Mouse (Mus musculus) testis, adult 2 months (tissue): Measurements from ENCODE around the gene Lnpep. TPM values are rescaled to one million over a fixed set of nuclear protein-coding genes. Genes with fewer than 3 reads are reported as not detected.

Source experiments
- H3K27ac ChIP-seq: fragments of 200-500 bp; 2 replicates; pipeline ENCODE4 v1.5.1; 2012; ENCODE audit warnings: low read depth, low read length; ENCODE audit not compliant: control insufficient read depth, insufficient read depth
- H3K27me3 ChIP-seq: fragments of 200-500 bp; 2 replicates; pipeline ENCODE4 v1.6.1; 2012; ENCODE audit warnings: mild to moderate bottlenecking, low read length, moderate library complexity; ENCODE audit not compliant: control insufficient read depth, insufficient read depth
- H3K36me3 ChIP-seq: fragments of 200-500 bp; 2 replicates; pipeline ENCODE4 v1.6.1; 2012; ENCODE audit warnings: mild to moderate bottlenecking, low read length; ENCODE audit not compliant: control insufficient read depth, insufficient read depth
- H3K4me1 ChIP-seq: fragments of 200-500 bp; 2 replicates; pipeline ENCODE4 v1.6.1; 2012; ENCODE audit warnings: low read length; ENCODE audit not compliant: control insufficient read depth, insufficient read depth
- H3K4me3 ChIP-seq: fragments of 200-500 bp; 2 replicates; pipeline ENCODE4 v1.5.1; 2012; ENCODE audit warnings: low read depth, mild to moderate bottlenecking, low read length, moderate library complexity, mixed read lengths; ENCODE audit not compliant: control insufficient read depth
- CTCF ChIP-seq: fragments of 200-500 bp; IDR thresholded peaks from 2 replicates; pipeline ENCODE4 v1.5.1; 2012; ENCODE audit warnings: low read depth, mild to moderate bottlenecking, inconsistent platforms, low read length, moderate library complexity; ENCODE audit not compliant: control insufficient read depth, insufficient read depth, insufficient replicate concordance
- POLR2A ChIP-seq: fragments of 200-500 bp; IDR thresholded peaks from 2 replicates; pipeline ENCODE4 v1.6.1; 2012; ENCODE audit warnings: low read depth, mild to moderate bottlenecking, inconsistent platforms, low read length, moderate library complexity; ENCODE audit not compliant: control insufficient read depth
- polyA plus RNA-seq: library from polyadenylated mRNA; depleted of rRNA; stranded (reverse); fragments of >200 nt; gene quantifications from 2 replicates; pipeline ENCODE4 v1.2.3, GENCODE M21; 2012; rRNA removed

Gene Lnpep
- 2.6 and 3.5 TPM in 2 replicates for polyA plus RNA-seq

- Histone ChIP-seq H3K4me1 (peaks cover 4% of the 10 kb centered on the region; the same call in 1 of the 2 replicates), H3K4me3 (peak within 1 kb of the TSS; percentile 96), H3K36me3 (no peaks in the 10 kb centered on the region), H3K27me3 (no peaks in the 10 kb centered on the region), H3K27ac (peak within 1 kb of the TSS; percentile 100)
- TF ChIP-seq CTCF: no peak
- peak; percentile 56 for TF ChIP-seq POLR2A
These were observed at the start of gene Lnpep for GRCm38 (mm10) chr17:17624957-17625586. Lnpep (minus strand) TSS chr17:17625050.

- Histone ChIP-seq H3K27ac (no peak overlapping the region), H3K4me3 (no peak overlapping the region), H3K27me3 (no peaks in the 10 kb centered on the region), H3K36me3 (no peaks in the 10 kb centered on the region), H3K4me1 (no peaks in the 10 kb centered on the region)
- TF ChIP-seq CTCF (no peak), POLR2A (no peak)
These were observed 31.0 kb upstream of the Lnpep start for GRCm38 (mm10) chr17:17655829-17656176.

DNA sequence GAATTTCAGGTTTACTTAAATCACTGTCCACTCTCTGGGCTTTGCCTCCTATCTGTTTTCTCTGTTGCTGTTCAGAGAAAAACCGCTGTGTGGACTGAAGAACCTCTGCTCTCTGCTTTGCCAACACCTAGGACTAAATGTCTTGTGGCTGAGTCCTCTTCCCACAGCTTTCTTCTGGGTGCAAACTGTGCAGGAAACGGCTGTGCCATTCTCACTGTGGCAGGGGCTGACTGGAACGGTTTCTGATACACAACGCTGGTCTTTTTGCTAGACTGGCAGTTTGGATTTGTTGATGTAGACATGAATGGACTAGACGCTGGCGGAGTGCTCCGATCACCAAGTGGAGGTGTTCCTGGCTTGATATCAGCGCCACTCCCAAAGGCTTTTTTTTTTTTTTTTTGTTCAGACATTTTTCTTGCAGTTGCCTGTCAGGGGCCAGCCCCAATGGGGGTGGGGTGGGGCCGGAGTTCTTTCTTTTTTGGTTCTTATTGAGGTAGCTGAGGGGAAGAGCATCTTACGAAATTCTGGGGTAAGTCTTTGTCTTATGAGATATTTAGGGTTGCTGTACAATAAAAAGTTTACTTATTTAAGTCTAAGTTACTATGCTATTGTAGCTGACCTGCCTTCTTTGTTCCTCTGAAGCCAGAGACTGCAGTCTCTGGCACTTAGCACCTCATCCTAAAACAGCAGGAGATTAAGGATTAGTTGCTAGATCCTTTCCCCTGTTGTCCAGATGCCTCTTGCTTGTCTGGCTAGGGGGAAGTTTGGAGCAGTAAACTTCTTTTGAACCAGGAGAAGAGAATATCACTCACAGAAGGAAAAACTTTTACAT, 30.4 kb upstream of the Lnpep start:
- no peak for TF ChIP-seq CTCF
- TF ChIP-seq POLR2A: no peak
- Histone ChIP-seq H3K4me3 (no peak overlapping the region), H3K36me3 (no peaks in the 10 kb centered on the region), H3K4me1 (no peaks in the 10 kb centered on the region), H3K27me3 (no peaks in the 10 kb centered on the region), H3K27ac (no peak overlapping the region)

- TF ChIP-seq CTCF: no peak
- no peak for TF ChIP-seq POLR2A
- Histone ChIP-seq H3K27ac (no peak overlapping the region), H3K4me3 (no peak overlapping the region), H3K27me3 (no peaks in the 10 kb centered on the region), H3K4me1 (no peaks in the 10 kb centered on the region; the same call in 1 of the 2 replicates), H3K36me3 (no peaks in the 10 kb centered on the region)
These were observed 27.7 kb upstream of the Lnpep start for GRCm38 (mm10) chr17:17652570-17652969.

GRCm38 (mm10) chr17:17645738-17646137, 20.9 kb upstream of the Lnpep start:
- TF ChIP-seq POLR2A: no peak
- peak; percentile 40; the same call in 1 of the 2 replicates for TF ChIP-seq CTCF
- no peaks in the 10 kb centered on the region; the same call in 1 of the 2 replicates for H3K4me1 ChIP-seq

GRCm38 (mm10) chr17:17637387-17637786, 12.5 kb upstream of the Lnpep start:
- Histone ChIP-seq H3K4me1 (no peaks in the 10 kb centered on the region), H3K27me3 (no peaks in the 10 kb centered on the region), H3K4me3 (no peak overlapping the region), H3K27ac (no peak overlapping the region), H3K36me3 (no peaks in the 10 kb centered on the region)
- no peak for TF ChIP-seq CTCF
- no peak for TF ChIP-seq POLR2A

More at GRCm38 (mm10) chr17:17645738-17646137, 20.9 kb upstream of the Lnpep start:
- H3K27me3 ChIP-seq: no peaks in the 10 kb centered on the region
- H3K4me3 ChIP-seq: no peak overlapping the region
- no peaks in the 10 kb centered on the region for H3K36me3 ChIP-seq
- H3K27ac ChIP-seq: no peak overlapping the region

DNA sequence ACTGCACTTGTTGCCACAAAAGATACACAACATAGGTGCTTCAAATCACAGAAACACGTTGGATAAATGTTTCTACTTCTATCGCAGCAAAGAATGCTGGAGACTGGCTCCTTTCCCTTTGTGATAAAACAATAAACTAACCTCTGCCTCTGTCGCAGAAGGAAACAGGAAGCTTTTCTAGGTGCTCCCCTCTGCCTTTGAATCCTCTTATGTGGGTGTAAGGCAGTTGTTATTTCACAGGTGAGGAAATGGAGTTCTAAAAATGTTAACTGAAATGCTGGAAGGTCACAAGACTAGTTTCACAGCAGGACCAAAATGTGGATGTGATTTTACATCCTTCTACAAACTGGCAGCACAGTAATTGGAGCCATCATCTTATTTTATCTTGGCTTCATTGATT, 11.3 kb upstream of the Lnpep start:
- TF ChIP-seq POLR2A: no peak
- Histone ChIP-seq H3K36me3 (no peaks in the 10 kb centered on the region), H3K27ac (no peak overlapping the region), H3K27me3 (no peaks in the 10 kb centered on the region), H3K4me1 (no peaks in the 10 kb centered on the region), H3K4me3 (no peak overlapping the region)
